Mouse (Mus musculus) cerebellum, adult 2 months (tissue): ENCODE data around the gene Bmf.

Experiments
- CTCF ChIP-seq: fragments of 200-500 bp; IDR thresholded peaks from 2 replicates; pipeline ENCODE4 v1.5.1; 2011; ENCODE audit warnings: low read depth, mild to moderate bottlenecking, control low read depth, low read length, moderate library complexity, borderline replicate concordance; ENCODE audit not compliant: insufficient read depth
- POLR2A ChIP-seq: fragments of 200-500 bp; IDR thresholded peaks from 2 replicates; pipeline ENCODE4 v1.6.1; 2011; ENCODE audit warnings: low read length, control low read depth, borderline replicate concordance; ENCODE audit not compliant: insufficient read depth

- TF ChIP-seq CTCF (no peak), POLR2A (no peak)
Measured at GRCm38 (mm10) chr2:118562431-118562830, 12.9 kb upstream of the Bmf start.
